Comparison of ENCODE assay signal across 8 mouse cellular contexts in the genomic region with DNA sequence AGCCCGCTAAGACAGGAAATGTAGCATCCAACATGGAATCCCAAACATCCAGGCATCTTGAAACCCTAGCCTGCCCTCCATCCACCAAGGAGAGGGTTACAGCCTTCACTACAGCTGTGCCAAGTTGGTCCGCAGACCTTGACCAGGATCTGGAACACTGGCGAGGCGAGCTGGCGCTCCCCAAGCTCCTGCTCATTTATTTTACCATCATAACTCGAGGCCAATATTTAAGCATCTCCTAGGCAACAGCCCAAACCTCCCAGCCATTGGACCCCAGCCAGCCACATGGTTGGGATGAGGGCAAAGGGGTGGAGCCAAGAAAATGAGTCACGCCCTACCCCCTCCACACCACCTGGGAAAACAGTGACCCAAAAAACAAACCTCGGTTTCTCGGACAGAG. TPM values are rescaled to one million over a fixed set of nuclear protein-coding genes. Genes with fewer than 3 reads are reported as not detected.
DNase-seq lines count a peak whose midpoint lies in the region; ATAC-seq lines count a peak whose summit lies in the region.

No protein-coding gene starts in this region.

- no peak overlapping the region for H3K27ac ChIP-seq in limb, embryonic 11.5 days (replicated peaks; ENCODE audit: low read depth, low read length)
- H3K27ac ChIP-seq in limb, embryonic 10.5 days = no peak overlapping the region

- no peaks in the 10 kb centered on the region for H3K9me3 ChIP-seq in limb, embryonic 11.5 days (ENCODE audit: control insufficient read depth, low read length)
- H3K9me3 ChIP-seq in limb, embryonic 10.5 days (replicated peaks) = no peaks in the 10 kb centered on the region

- no peak overlapping the region for H3K4me2 ChIP-seq in limb, embryonic 11.5 days (ENCODE audit: low read depth, severe bottlenecking)

- peak; percentile 44 for ATAC-seq in limb, embryonic 11.5 days (ENCODE audit: insufficient number of reproducible peaks, low FRiP score, low TSS enrichment, low read depth)
- ATAC-seq in granulocyte monocyte progenitor cell, adult 5-6 weeks (replicated peaks; ENCODE audit: poor library complexity, severe bottlenecking) = no peak

- no peak for DNase-seq in limb, embryonic 11.5 days (ENCODE audit: low spot score)
- DNase-seq in limb, embryonic 10.5 days (ENCODE audit: low spot score) = no peak
- DNase-seq in cerebellum, adult 11-12 months = peak; percentile 41
- peak; percentile 68 to 75 for DNase-seq in gastrocnemius, postnatal 36 days
- peak; percentile 77 for DNase-seq in kidney, postnatal 10 days
- peak; percentile 85 for DNase-seq in ovary, postnatal 36 days (ENCODE audit: low spot score)
- no peak for DNase-seq in right cerebral cortex, postnatal 25 days

- WGBS in limb, embryonic 11.5 days = 69% methylated on average over 9 of the region's 9 CpGs
- WGBS in limb, embryonic 10.5 days = 69% methylated on average over 9 of the region's 9 CpGs

- H3K4me1 ChIP-seq in limb, embryonic 11.5 days (ENCODE audit: control insufficient read depth, insufficient read depth, low read length) = peaks cover 7% of the 10 kb centered on the region; the same call in 1 of the 2 replicates
- peaks cover 23% of the 10 kb centered on the region for H3K4me1 ChIP-seq in limb, embryonic 10.5 days

- H3K27me3 ChIP-seq in limb, embryonic 11.5 days (ENCODE audit: control insufficient read depth, insufficient read depth, low read length) = no peaks in the 10 kb centered on the region
- H3K27me3 ChIP-seq in limb, embryonic 10.5 days (ENCODE audit: low read depth, poor library complexity, severe bottlenecking) = 0 out of 2 replicates have a peak, but pooled peaks cover 5% of the 10 kb centered on the region

- no peaks in the 10 kb centered on the region for H3K36me3 ChIP-seq in limb, embryonic 11.5 days (ENCODE audit: control insufficient read depth, insufficient read depth, low read length)
- H3K36me3 ChIP-seq in limb, embryonic 10.5 days = no peaks in the 10 kb centered on the region

- no peak overlapping the region for H3K4me3 ChIP-seq in limb, embryonic 11.5 days (ENCODE audit: low read depth, low read length)
- no peak overlapping the region for H3K4me3 ChIP-seq in limb, embryonic 10.5 days

- no peak overlapping the region for H3K9ac ChIP-seq in limb, embryonic 11.5 days (ENCODE audit: low read length)

- intact Hi-C loops in gastrocnemius, postnatal 36 days (cut with DNase I) = no loop called here

RNA-seq across cellular contexts. Expression of gene Slc25a33, which starts 48.0 kb away (rescaled TPM):
- 28.9 and 29.7 TPM in 2 replicates for polyA plus RNA-seq in limb, embryonic 11.5 days (2014; fragmentation: Nextera tagmentation; extraction: Ambion mirVana)
- polyA plus RNA-seq in limb, embryonic 10.5 days (2016; fragmentation: Nextera tagmentation; extraction: Ambion mirVana) = 24.5 and 25.4 TPM in 2 replicates
- 10 to 100 TPM; 10.8 to 12.5 TPM for total RNA-seq in gastrocnemius, postnatal 36 days (2021)
- 1.6 and 5.8 TPM in 2 replicates for total RNA-seq in granulocyte monocyte progenitor cell, adult 5-6 weeks (2014; fragmentation: Nextera tagmentation)
- 3.9 and 5.2 TPM in 2 replicates for total RNA-seq in granulocyte monocyte progenitor cell, adult 5-6 weeks (2017)

Comparison
In these comparisons a context has a peak if more than half of its experiments do, and no peak if none do; other contexts are left out.
1. DNase-seq: peak in cerebellum, adult 11-12 months (single experiment), gastrocnemius, postnatal 36 days (2 of 2), kidney, postnatal 10 days (single experiment) and ovary, postnatal 36 days (single experiment); none in limb, embryonic 11.5 days (single experiment), limb, embryonic 10.5 days (single experiment) and right cerebral cortex, postnatal 25 days (single experiment).